Comparison of ENCODE assay signal across 14 mouse cellular contexts in genomic region chr16:30818541-30819120, GRCm38 (mm10).
DNase-seq lines count a peak whose midpoint lies in the region; ATAC-seq and TF ChIP-seq lines count a peak whose summit lies in the region.
"Had no signal": no experiment of that assay in that cellular context is flagged by ENCODE, and none has a peak within 500 bp of the region (broad histone marks: within the 10 kb centered on the region; RNA-seq: fewer than 3 reads in every experiment).

No protein-coding gene starts in this region.

- TF ChIP-seq POLR2A in lung, adult 2 months (IDR thresholded peaks at IDR 0.05; ENCODE audit: borderline replicate concordance, extremely low read depth, low read depth, low read length), result no peak

- H3K9ac ChIP-seq in lung, embryonic 14.5 days, result no peak overlapping the region
- H3K9ac ChIP-seq in embryonic facial prominence, embryonic 14.5 days (ENCODE audit: low read depth, low read length), result no peak overlapping the region
- H3K9ac ChIP-seq: hindbrain, embryonic 13.5 days had no signal

- 24% methylated on average over 5 of the region's 5 CpGs for WGBS in heart, embryonic 10.5 days
- 14% methylated on average over 5 of the region's 5 CpGs for WGBS in lung, embryonic 14.5 days
- 35% methylated on average over 5 of the region's 5 CpGs for WGBS in lung, adult 2 months
- 27% methylated on average over 5 of the region's 5 CpGs for WGBS in embryonic facial prominence, embryonic 14.5 days

- H3K27ac ChIP-seq in heart, embryonic 10.5 days, result 0 out of 2 replicates have a peak overlapping the region, but pooled peaks have one; percentile 37
- H3K27ac ChIP-seq in lung, embryonic 14.5 days (ENCODE audit: low read depth), result no peak overlapping the region
- H3K27ac ChIP-seq in embryonic facial prominence, embryonic 14.5 days (replicated peaks; ENCODE audit: low read depth, low read length), result no peak overlapping the region
- H3K27ac ChIP-seq: hindbrain, embryonic 13.5 days had no signal

- no peak overlapping the region for H3K4me3 ChIP-seq in heart, embryonic 10.5 days
- no peak overlapping the region for H3K4me3 ChIP-seq in lung, embryonic 14.5 days (ENCODE audit: low read depth, low read length)
- no peak overlapping the region for H3K4me3 ChIP-seq in lung, adult 2 months (replicated peaks; ENCODE audit: extremely low read depth, low read depth, low read length)
- no peak overlapping the region for H3K4me3 ChIP-seq in embryonic facial prominence, embryonic 14.5 days (ENCODE audit: low read depth, low read length)
- H3K4me3 ChIP-seq: hindbrain, embryonic 13.5 days had no signal

- H3K36me3 ChIP-seq in heart, embryonic 10.5 days, result no peaks in the 10 kb centered on the region
- no peaks in the 10 kb centered on the region for H3K36me3 ChIP-seq in lung, embryonic 14.5 days (ENCODE audit: insufficient read depth)
- H3K36me3 ChIP-seq in embryonic facial prominence, embryonic 14.5 days (ENCODE audit: control insufficient read depth, insufficient read depth, low read length), result no peaks in the 10 kb centered on the region
- H3K36me3 ChIP-seq: hindbrain, embryonic 13.5 days had no signal

- H3K4me1 ChIP-seq in heart, embryonic 10.5 days, result peaks cover 32% of the 10 kb centered on the region
- H3K4me1 ChIP-seq in lung, embryonic 14.5 days (ENCODE audit: insufficient read depth), result peaks cover 23% of the 10 kb centered on the region
- peaks cover 12% of the 10 kb centered on the region for H3K4me1 ChIP-seq in lung, adult 2 months (ENCODE audit: control insufficient read depth, insufficient read depth, low read length)
- peaks cover 18% of the 10 kb centered on the region for H3K4me1 ChIP-seq in embryonic facial prominence, embryonic 14.5 days (ENCODE audit: control insufficient read depth, insufficient read depth, low read length)

- no peaks in the 10 kb centered on the region for H3K9me3 ChIP-seq in heart, embryonic 10.5 days
- H3K9me3 ChIP-seq in lung, embryonic 14.5 days (ENCODE audit: low read depth, low read length), result no peaks in the 10 kb centered on the region
- no peaks in the 10 kb centered on the region for H3K9me3 ChIP-seq in embryonic facial prominence, embryonic 14.5 days (ENCODE audit: control insufficient read depth, low read length)
- H3K9me3 ChIP-seq: hindbrain, embryonic 13.5 days had no signal

- peak; percentile 32; the same call in 1 of the 2 replicates for ATAC-seq in lung, embryonic 14.5 days (ENCODE audit: insufficient read depth)
- ATAC-seq in embryonic facial prominence, embryonic 14.5 days (ENCODE audit: low read depth), result no peak
- ATAC-seq: forebrain, embryonic 16.5 days; lung, postnatal 0 days had no signal

- DNase-seq in heart, embryonic 10.5 days (ENCODE audit: low spot score), result peak; percentile 77
- no peak for DNase-seq in heart, adult 9 months (ENCODE audit: low spot score in 2 of 2)
- peak; percentile 74 for DNase-seq in lung, embryonic 14.5 days
- DNase-seq in lung, adult 2 months, result no peak
- DNase-seq in embryonic facial prominence, embryonic 14.5 days (ENCODE audit: low spot score), result peak; percentile 34
- DNase-seq in cerebellum, adult 11-12 months, result no peak
- no peak for DNase-seq in right cerebral cortex, postnatal 14 days
- DNase-seq: adrenal gland, postnatal 10 days; gastrocnemius, postnatal 10 days; kidney, adult 18-20 months; liver had no signal

- no peaks in the 10 kb centered on the region for H3K27me3 ChIP-seq in heart, embryonic 10.5 days (ENCODE audit: insufficient read depth, poor library complexity, severe bottlenecking)
- H3K27me3 ChIP-seq in lung, embryonic 14.5 days (ENCODE audit: insufficient read depth, low read length), result no peaks in the 10 kb centered on the region
- H3K27me3 ChIP-seq in embryonic facial prominence, embryonic 14.5 days (replicated peaks; ENCODE audit: control insufficient read depth, insufficient read depth, low read length), result no peaks in the 10 kb centered on the region
- H3K27me3 ChIP-seq: hindbrain, embryonic 13.5 days had no signal

- H3K4me2 ChIP-seq in lung, embryonic 14.5 days, result no peak overlapping the region
- no peak overlapping the region for H3K4me2 ChIP-seq in embryonic facial prominence, embryonic 14.5 days (ENCODE audit: low read depth, low read length)
- H3K4me2 ChIP-seq: hindbrain, embryonic 13.5 days had no signal

- TF ChIP-seq CTCF in lung, embryonic 14.5 days (IDR thresholded peaks at IDR 0.05; ENCODE audit: low read depth), result no peak
- no peak for TF ChIP-seq CTCF in lung, adult 2 months (IDR thresholded peaks at IDR 0.05; ENCODE audit: insufficient read depth, low read length)

Comparison
In these comparisons a context has a peak if more than half of its experiments do, and no peak if none do; other contexts are left out.
1. DNase-seq: peak in heart, embryonic 10.5 days (single experiment), lung, embryonic 14.5 days (single experiment) and embryonic facial prominence, embryonic 14.5 days (single experiment); none in heart, adult 9 months (0 of 2), lung, adult 2 months (single experiment), cerebellum, adult 11-12 months (single experiment) and right cerebral cortex, postnatal 14 days (single experiment).